Mouse (Mus musculus) limb, embryonic 12.5 days (tissue): Measurements from ENCODE around the gene Hsf5. TPM values are rescaled to one million over a fixed set of nuclear protein-coding genes. Genes with fewer than 3 reads are reported as not detected.

Source experiments
- ATAC-seq: fragments of 200-750 bp; cut with Nextera tagmentation; 2 replicates; pipeline ENCODE4 v1.8.0; 2017; ENCODE audit warnings: low read depth, moderate TSS enrichment; ENCODE audit not compliant: insufficient number of reproducible peaks, insufficient read depth, low FRiP score, low TSS enrichment
- H3K27ac ChIP-seq: fragments of 300-500 bp; sonication (generic); 2 replicates; pipeline ENCODE4 v1.5.1; 2016; ENCODE audit warnings: mild to moderate bottlenecking, moderate library complexity
- H3K27me3 ChIP-seq: fragments of 300-500 bp; sonication (generic); 2 replicates; pipeline ENCODE4 v1.6.1; 2016; ENCODE audit warnings: mild to moderate bottlenecking, moderate library complexity
- H3K36me3 ChIP-seq: fragments of 300-500 bp; sonication (generic); 2 replicates; pipeline ENCODE4 v1.6.1; 2016; ENCODE audit warnings: mild to moderate bottlenecking, moderate library complexity
- H3K4me1 ChIP-seq: fragments of 300-500 bp; sonication (generic); replicated peaks from 2 replicates; pipeline ENCODE4 v1.6.1; 2016
- H3K4me2 ChIP-seq: fragments of 300-500 bp; sonication (generic); 2 replicates; pipeline ENCODE4 v1.6.1; 2016; ENCODE audit warnings: mild to moderate bottlenecking, moderate library complexity
- H3K4me3 ChIP-seq: fragments of 300-500 bp; sonication (generic); replicated peaks from 2 replicates; pipeline ENCODE4 v1.5.1; 2016; ENCODE audit warnings: mild to moderate bottlenecking
- H3K9ac ChIP-seq: fragments of 300-500 bp; sonication (generic); replicated peaks from 2 replicates; pipeline ENCODE4 v1.6.1; 2016; ENCODE audit warnings: mild to moderate bottlenecking, moderate library complexity
- H3K9me3 ChIP-seq: fragments of 300-500 bp; sonication (generic); 2 replicates; pipeline ENCODE4 v1.6.1; 2016; ENCODE audit warnings: mild to moderate bottlenecking, moderate library complexity
- WGBS: fragments of 180-500 bp; shearing (Covaris S2); methylation state at CpG from one replicate; pipeline ENCODE4 v1.1.7; 2016; 5-methylcytosine and 5-hydroxymethylcytosine counted together
- polyA plus RNA-seq: library from polyadenylated mRNA; unstranded; fragments of >200 nt; fragmentation: Nextera tagmentation; extraction: Ambion mirVana; gene quantifications from 2 replicates; pipeline ENCODE4 v1.2.1, GENCODE M21; 2016

The Hsf5 gene
- polyA plus RNA-seq, 1 experiment from 2014 or later = 0.21 TPM

DNA sequence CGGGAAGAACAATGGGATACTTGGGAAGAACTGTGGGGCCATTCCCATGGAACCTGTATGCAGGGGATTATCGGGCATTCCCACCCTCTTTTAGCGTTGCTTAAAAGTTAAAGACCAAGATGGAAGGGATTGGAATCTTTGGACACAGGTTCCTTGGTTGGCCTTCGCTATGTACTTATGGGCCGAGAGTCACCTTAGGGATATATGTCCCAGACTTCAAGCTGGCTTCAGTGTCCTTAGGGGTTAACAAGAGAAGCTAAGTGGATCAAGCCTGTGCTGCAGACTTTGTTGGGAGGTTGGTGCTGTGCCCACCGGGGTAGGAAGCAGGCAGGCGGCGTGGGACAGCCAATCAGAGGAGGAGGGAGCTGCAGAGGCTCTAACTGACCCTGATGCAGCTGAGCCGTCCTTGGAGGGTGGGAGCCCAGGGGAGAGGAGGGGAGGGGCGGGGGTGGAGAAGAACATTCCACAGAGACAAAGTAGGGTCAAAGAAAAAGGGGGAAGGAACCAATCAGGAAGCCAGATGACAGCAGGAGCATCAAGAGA, 36.4 kb upstream of the Hsf5 start:
- Histone ChIP-seq H3K27ac (no peak overlapping the region), H3K4me1 (peaks cover 11% of the 10 kb centered on the region), H3K9ac (no peak overlapping the region), H3K27me3 (peaks cover 22% of the 10 kb centered on the region; the same call in 1 of the 2 replicates), H3K9me3 (no peaks in the 10 kb centered on the region), H3K4me2 (no peak overlapping the region), H3K4me3 (no peak overlapping the region), H3K36me3 (no peaks in the 10 kb centered on the region)
- 55% methylated on average over 10 of the region's 10 CpGs for WGBS
- ATAC-seq = no peak

DNA sequence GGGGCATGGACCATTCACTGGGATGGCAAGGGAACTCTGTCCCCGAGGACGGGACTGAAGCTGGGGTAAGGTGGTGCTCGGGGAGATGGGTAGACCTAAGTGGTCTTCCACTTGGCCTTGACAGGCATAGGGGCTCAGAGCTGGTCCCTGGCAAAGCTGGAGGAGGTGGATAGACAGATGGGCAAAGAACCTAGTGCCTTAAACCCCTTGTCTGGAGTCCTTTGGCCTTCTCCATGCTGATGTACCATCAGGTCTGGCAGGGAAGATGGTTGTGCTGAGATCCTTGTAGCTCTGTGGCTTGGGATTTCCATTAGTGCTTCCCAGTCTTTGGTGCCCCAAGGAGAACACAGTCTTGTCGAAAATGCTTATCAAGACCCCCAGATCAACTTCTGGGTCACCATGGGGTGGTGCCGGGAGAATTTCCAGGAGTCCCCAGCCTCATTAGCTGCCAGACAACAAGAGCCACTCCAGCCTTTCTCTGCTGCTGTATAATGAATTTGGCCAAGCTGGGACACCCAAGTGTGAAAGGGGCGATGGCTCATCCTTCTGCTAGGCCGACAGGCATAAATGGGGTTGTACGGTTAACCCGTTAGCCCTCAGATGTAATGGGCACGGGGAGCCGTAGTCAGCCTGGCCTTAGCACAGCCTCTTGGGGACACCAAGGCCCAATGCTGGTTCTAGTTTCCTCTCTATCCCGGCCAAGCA, 35.7 kb upstream of the Hsf5 start:
- H3K4me1 ChIP-seq = peaks cover 11% of the 10 kb centered on the region
- no peak overlapping the region for H3K9ac ChIP-seq
- H3K4me3 ChIP-seq = no peak overlapping the region
- H3K36me3 ChIP-seq = no peaks in the 10 kb centered on the region
- H3K27me3 ChIP-seq = peaks cover 22% of the 10 kb centered on the region; the same call in 1 of the 2 replicates
- 83% methylated on average over 12 of the region's 12 CpGs for WGBS
- H3K4me2 ChIP-seq = no peak overlapping the region
- no peak overlapping the region for H3K27ac ChIP-seq
- H3K9me3 ChIP-seq = no peaks in the 10 kb centered on the region
- ATAC-seq = no peak

DNA sequence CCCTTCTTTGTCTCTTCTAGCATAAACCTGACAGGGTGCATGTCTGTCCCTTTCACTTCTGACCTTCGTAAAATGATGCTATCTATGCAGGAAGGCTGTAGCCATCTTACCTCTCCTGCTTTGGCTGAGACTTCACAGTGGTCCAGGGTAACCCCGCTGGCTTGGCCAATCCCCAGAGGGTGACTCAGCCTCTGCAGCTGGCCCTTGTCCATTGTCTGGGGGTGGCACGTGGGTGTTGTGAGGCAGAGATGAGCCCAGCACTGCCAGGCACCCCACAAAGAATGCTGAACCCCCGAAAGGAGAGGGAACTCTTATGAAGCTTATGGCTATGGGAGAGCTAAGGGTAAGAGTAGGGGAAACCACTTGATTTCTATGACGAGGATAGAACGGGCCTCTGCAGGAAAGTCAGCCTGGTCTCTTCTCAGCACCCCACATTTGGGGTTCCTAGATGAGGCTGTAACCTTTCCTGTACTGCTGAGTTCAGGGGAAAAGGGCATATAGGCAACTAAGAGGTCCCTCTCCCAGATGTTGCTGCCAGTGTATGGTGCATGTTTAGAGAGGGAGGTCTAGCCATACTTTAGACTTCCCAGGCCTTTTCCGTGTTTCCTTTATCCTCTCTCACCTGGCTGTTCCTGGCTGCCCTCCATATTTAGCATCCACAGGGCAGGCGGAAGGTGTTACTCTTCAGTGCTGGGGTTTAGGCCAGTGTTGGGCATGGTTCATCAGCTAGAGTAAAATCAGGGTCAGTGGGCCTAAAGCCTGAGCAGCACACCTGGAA, 34.8 kb upstream of the Hsf5 start:
- Histone ChIP-seq H3K9ac (no peak overlapping the region), H3K4me3 (no peak overlapping the region), H3K27me3 (peaks cover 19% of the 10 kb centered on the region; the same call in 1 of the 2 replicates), H3K9me3 (no peaks in the 10 kb centered on the region), H3K36me3 (no peaks in the 10 kb centered on the region), H3K4me1 (peaks cover 9% of the 10 kb centered on the region), H3K4me2 (no peak overlapping the region), H3K27ac (no peak overlapping the region)
- WGBS = 82% methylated on average over 8 of the region's 8 CpGs
- no peak for ATAC-seq

DNA sequence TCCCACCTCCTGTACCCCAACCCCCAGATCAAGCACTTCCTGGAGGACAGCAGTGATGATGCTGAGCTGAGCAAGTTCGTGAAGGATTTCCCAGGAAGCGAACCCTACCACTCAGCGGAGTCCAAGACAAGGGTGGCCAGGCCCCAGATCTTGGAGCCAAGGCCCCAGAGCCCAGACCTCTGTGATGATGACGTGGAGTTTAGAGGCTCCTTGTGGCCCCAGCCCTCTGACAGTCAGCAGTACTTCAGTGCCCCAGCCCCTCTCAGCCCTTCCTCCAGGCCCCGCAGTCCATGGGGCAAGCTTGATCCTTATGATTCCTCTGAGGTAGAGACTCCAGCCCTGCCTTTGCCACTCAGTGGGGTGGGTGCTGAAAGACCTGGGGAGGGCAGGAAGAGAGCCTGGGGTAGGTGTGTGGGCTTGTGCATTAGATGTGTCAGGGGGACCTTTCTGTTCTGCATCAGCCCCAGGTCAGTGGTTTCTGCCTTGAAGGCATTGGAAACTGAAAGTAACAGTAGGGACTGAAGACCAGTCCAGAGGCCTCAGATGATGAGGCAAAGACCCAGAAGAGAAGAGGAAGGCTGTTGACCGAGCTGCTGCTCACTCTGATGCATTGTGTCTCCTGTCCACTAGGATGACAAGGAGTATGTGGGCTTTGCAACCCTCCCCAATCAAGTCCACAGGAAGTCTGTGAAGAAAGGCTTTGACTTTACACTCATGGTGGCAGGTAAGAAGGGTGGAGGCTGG, 33.5 kb upstream of the Hsf5 start:
- no peak overlapping the region for H3K9ac ChIP-seq
- no peak overlapping the region for H3K4me2 ChIP-seq
- 80% methylated on average over 6 of the region's 6 CpGs for WGBS
- no peaks in the 10 kb centered on the region for H3K9me3 ChIP-seq
- no peak overlapping the region for H3K4me3 ChIP-seq
- no peaks in the 10 kb centered on the region for H3K36me3 ChIP-seq
- no peak for ATAC-seq
- H3K27ac ChIP-seq = no peak overlapping the region
- peaks cover 10% of the 10 kb centered on the region; the same call in 1 of the 2 replicates for H3K27me3 ChIP-seq
- no peaks in the 10 kb centered on the region for H3K4me1 ChIP-seq

DNA sequence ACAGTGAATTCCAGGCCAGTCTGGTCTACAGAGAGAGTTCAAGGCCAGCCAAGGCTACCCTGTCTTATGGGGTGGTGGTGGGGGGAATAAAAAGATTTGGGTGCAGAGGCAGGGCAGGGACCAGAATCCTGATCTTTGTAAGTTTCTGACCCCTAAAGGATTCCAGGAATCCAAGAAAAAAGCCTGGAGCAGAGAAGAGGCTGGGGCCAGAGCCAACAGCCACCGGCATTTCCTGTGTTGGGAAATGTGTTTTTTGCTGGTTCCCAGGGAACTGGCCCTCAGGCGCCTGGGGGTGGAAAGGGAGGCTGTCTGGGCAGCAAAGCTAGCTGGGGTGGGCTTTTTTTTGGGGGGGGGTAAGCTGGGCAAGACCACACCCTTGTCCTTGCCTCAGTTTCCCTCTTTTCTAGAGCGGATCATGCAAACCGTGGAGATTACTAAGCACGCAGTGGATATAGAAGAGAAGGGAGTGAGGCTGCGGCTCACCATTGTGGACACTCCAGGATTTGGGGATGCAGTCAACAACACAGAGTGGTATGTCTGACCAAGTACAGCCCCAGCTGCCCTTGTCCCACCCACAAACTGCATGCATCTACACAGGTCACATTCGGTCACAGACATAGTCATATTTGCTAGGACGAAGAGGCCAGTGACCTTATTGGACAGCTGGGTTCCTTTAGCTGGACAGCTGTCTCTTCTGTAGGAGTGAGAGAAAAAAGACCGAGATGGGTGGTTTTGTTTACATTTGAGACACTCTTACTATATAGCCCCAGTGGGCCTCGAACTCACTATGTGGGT, 32.1 kb upstream of the Hsf5 start:
- WGBS = 82% methylated on average over 10 of the region's 10 CpGs
- no peaks in the 10 kb centered on the region for H3K9me3 ChIP-seq
- no peaks in the 10 kb centered on the region for H3K27me3 ChIP-seq
- no peak overlapping the region for H3K4me3 ChIP-seq
- H3K9ac ChIP-seq = no peak overlapping the region
- H3K4me1 ChIP-seq = peaks cover 5% of the 10 kb centered on the region
- no peak overlapping the region for H3K4me2 ChIP-seq
- ATAC-seq = no peak
- no peaks in the 10 kb centered on the region for H3K36me3 ChIP-seq
- H3K27ac ChIP-seq = no peak overlapping the region

DNA sequence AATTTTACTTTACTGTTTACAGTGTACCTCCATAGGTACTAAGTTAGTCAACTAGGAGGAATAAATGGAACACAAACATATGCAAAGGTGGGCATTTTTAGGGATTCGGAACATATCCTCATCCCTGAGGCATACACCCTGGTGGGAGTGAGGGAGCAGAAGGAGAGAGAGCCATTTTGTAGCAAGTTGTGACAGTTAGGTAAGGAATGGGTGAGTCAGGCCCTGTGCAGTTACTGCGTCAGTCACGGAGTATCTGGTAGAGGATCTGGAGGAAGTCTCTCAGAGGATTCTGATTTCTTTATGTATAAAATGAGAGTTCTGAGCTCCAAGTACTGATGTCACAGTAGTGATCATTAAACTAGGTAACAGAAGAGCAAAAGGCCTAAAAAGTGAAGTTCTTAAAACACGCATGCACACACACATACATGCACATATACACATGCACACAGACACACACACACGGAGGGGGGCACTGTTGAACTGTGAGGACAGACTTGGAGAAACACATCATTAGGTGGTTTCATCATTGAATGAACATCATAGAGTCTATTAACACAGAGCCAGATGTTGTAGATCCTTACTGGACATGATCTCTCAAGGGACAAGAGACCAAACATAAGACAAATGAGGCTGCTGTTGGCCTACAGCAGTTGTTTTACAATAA, 29.6 kb upstream of the Hsf5 start:
- WGBS = 91% methylated on average over 5 of the region's 5 CpGs
- ATAC-seq = no peak
- Histone ChIP-seq H3K27ac (no peak overlapping the region), H3K9ac (no peak overlapping the region), H3K4me1 (peaks cover 14% of the 10 kb centered on the region), H3K9me3 (no peaks in the 10 kb centered on the region), H3K36me3 (no peaks in the 10 kb centered on the region), H3K4me2 (no peak overlapping the region), H3K27me3 (no peaks in the 10 kb centered on the region), H3K4me3 (no peak overlapping the region)

DNA sequence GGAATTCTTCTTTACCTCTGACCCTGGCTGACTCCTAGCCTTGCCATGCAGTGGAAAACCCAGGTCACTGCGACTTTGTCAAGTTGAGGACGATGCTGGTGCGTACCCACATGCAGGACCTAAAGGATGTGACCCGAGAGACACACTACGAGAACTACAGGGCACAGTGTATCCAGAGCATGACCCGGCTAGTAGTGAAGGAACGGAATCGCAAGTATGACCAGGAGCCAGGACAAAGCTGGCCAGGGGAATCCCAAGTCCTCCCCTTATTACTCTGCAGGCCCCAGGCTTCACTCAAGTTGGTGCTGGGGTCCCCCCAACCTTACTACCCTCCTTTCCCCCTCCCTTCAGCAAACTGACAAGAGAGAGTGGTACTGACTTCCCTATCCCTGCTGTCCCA, 27.4 kb upstream of the Hsf5 start:
- 0 out of 2 replicates have a peak overlapping the region, but pooled peaks have one; percentile 70 for H3K4me3 ChIP-seq
- H3K27me3 ChIP-seq = no peaks in the 10 kb centered on the region
- WGBS = 95% methylated on average over 8 of the region's 8 CpGs
- ATAC-seq = no peak
- no peak overlapping the region for H3K9ac ChIP-seq
- H3K36me3 ChIP-seq = peaks cover 7% of the 10 kb centered on the region; the same call in 1 of the 2 replicates
- H3K9me3 ChIP-seq = no peaks in the 10 kb centered on the region
- H3K4me1 ChIP-seq = peaks cover 24% of the 10 kb centered on the region
- peak overlapping the region; percentile 92; the same call in 1 of the 2 replicates for H3K4me2 ChIP-seq
- H3K27ac ChIP-seq = no peak overlapping the region

DNA sequence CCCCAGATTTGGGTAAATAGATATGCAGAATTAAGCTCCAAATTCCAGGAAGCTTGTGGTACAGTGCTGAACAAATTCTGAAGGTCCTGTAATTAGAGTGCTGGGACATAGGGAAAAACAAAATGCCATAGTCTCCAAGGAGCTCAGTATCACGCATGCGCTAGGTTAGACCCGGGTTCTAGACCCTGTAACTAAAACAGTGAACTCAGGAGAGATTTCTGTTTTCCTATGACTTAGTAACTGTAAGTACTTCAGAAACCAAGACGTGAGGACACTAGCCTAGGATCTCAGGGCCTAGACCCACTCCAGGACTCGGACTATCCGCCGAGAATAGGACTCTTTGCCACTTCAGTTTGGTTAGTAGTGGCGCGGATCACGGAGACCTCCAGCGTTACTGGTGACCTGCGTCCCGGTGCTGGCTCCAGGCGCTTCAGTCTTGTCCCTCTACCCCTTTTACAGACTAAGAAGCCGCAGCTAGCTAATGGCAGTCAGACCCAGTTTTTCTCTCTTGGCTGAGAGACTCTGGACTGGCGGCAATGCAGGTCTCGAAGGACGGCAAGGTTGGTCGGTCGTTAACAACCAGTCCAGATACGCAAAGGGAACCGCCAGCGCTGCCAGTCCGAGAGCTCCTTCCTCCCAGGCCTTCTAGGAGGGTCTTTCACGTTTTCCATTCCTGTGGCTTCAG, 26.0 kb upstream of the Hsf5 start:
- H3K9ac ChIP-seq = peak overlapping the region; percentile 79
- H3K4me1 ChIP-seq = peaks cover 32% of the 10 kb centered on the region
- H3K9me3 ChIP-seq = no peaks in the 10 kb centered on the region
- H3K4me2 ChIP-seq = peak overlapping the region; percentile 92
- WGBS = 1% methylated on average over 25 of the region's 25 CpGs
- H3K4me3 ChIP-seq = peak overlapping the region; percentile 70
- ATAC-seq = no peak
- peak overlapping the region; percentile 91 for H3K27ac ChIP-seq
- H3K27me3 ChIP-seq = no peaks in the 10 kb centered on the region
- H3K36me3 ChIP-seq = peaks cover 7% of the 10 kb centered on the region; the same call in 1 of the 2 replicates

DNA sequence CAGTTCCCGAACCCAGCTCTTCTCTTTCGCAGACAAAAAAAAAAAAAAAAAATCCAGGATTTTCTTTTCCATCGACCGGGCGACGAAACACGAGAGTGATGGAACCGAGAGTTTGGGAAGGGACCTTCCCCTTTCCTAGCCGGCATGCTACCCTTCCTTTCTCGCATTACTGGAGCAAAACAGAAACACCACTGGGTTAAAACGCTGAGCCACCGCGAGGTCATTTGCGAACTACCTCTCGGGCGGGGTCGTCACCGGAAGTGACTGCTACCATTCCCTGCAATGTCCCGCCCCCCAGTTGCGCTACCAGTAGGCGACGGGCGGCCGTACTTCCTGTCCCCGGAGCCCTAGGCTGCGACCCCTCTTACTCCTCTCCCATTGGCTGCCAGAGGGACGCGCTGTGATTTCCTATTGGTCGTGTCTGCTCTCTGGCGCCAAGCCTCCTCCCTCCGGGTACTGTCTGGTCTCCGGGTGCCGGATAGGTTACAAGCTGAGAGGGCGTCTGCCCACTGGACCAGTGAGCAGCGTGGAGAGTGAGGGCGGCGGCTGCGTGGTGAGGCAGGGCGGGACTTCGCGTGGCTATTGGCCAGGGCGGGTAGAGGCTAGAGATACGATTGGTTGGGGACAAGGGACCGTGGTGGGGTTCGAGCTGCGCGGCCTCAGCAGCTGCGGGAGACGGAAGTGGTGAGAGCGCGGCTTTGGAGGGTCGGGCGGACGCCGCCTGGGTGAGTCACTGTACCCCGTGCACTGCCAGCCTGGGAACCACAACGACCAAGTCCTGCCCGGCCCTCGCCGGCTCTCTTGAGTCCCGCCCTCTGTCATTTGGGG, 25.2 kb upstream of the Hsf5 start, which contains the start of gene Mtmr4:
TSS of gene Mtmr4 (plus strand) at position 637 of the 828 bp plus-strand sequence.
- peak; percentile 99 for ATAC-seq
- peak within 1 kb of the TSS; percentile 93 for H3K27ac ChIP-seq
- H3K27me3 ChIP-seq = no peaks in the 10 kb centered on the region
- peak within 1 kb of the TSS; percentile 70 for H3K4me3 ChIP-seq
- peaks cover 39% of the 10 kb centered on the region for H3K4me1 ChIP-seq
- H3K9ac ChIP-seq = peak within 1 kb of the TSS; percentile 79
- H3K9me3 ChIP-seq = no peaks in the 10 kb centered on the region
- H3K36me3 ChIP-seq = peaks cover 7% of the 10 kb centered on the region; the same call in 1 of the 2 replicates
- under 1% methylated on average over 61 of the region's 61 CpGs for WGBS
- peak within 1 kb of the TSS; percentile 92 for H3K4me2 ChIP-seq
